Mouse (Mus musculus) retina, embryonic 14.5 days (tissue): ENCODE results near the gene Ccr9.
"Not testable (repeated sequence)": the region's sequence is repeated elsewhere in the genome, so short reads cannot be mapped to it uniquely, and the experiment has no call there.

Source experiments
- DNase-seq: peaks from one replicate; pipeline ENCODE4 v3.0.0-alpha.2; 2015; ENCODE audit warnings: low spot score

The Ccr9 gene

DNA sequence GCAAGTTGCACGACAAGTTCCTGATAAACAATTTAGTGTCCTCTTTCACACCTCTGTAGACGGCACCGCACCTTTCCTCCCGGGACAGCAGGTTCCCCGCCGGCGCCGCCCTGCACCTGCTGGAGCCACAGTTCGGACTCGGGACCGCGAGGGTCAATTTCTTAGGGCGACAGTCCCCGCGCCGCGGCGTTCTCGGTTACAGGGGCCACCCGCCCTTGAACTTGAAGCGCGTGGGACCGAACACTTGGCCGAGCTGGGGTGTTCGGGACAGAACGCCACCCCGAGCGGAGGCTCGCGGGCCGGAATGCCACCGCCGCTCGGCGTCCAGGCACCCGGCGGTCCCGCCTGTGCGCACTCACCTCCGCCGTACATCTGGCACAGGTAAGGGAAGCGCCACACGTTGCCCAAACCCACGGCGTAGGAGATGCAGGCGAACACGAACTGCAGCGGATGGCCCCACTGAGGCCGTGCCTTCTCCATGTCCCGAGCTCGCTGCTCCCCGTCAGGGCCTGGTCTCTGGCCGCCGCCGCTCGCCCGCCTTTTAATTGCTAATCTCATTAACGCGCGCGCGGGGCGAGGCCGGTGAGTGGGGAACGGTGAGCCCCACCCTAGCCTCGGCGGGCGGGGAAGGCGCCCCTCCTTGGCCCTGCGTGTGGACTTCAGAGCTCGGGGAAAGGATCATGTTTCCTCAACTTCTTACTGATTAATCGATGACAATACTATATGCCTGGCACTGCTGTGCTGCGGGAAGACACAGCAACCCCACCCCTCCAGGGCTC is at the start of gene Ccr9, which contains the start of gene Slc6a20a:
TSS of gene Ccr9 (plus strand) at position 113 of the 779 bp plus-strand sequence.
TSS of gene Slc6a20a (minus strand) at position 559 of the 779 bp plus-strand sequence.
- peak; percentile 37 for DNase-seq

DNA sequence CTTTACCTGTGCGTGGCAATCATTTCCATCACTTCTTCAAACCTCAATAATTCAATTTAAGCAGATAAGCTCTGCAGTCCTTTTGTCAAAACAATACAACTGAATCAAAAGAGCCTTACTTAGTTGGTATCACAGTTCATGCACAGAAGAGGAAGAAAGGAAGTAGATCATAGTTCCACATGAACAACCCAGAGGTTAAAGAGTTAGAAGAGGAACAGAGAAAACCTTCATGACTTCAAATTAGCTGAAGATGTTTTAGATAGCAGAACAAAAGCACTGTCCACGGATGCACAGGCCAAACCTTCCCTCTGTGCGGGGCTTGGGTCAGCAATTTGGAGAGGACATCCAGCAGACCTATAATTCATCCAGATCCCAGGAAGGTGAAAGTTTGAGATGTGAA is 46.6 kb upstream of the Ccr9 start:
- no peak for DNase-seq

DNA sequence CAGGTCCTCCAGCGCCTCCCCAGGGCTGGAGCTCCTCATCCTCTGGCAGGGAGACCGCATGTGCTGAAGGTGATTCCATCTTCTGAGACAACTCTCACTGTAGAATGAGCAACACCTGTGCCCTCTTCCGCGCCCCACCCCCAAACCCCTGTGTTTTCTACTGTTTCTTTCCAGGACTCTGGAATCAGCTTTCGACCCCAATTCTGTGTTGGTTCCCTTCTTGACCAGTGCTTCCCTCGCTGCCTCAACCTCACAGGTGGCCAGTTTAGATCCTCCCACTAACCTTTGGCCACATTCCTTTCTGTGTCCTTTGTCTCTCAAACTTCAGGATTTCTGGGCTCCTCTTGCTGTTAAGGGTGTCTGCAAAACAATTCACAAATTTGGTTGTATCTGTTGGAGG is 46.0 kb upstream of the Ccr9 start, which contains the start of gene Slc6a20b:
TSS of gene Slc6a20b (minus strand) at position 285 of the 400 bp plus-strand sequence.
- no peak for DNase-seq

GRCm38 (mm10) chr9:123632993-123633392 is 45.2 kb upstream of the Ccr9 start:
- DNase-seq, result no peak

- no peak for DNase-seq
These were observed 41.5 kb upstream of the Ccr9 start for GRCm38 (mm10) chr9:123636771-123637170.

- no peak for DNase-seq
These were observed 40.0 kb upstream of the Ccr9 start for GRCm38 (mm10) chr9:123638231-123638630.

- peak; percentile 67 for DNase-seq
These were observed 39.6 kb upstream of the Ccr9 start for GRCm38 (mm10) chr9:123638668-123639089.

GRCm38 (mm10) chr9:123640106-123640505 is 38.1 kb upstream of the Ccr9 start:
- no peak for DNase-seq

GRCm38 (mm10) chr9:123649785-123650511 is 28.3 kb upstream of the Ccr9 start:
- DNase-seq, result no peak

- no peak for DNase-seq
These were observed 26.9 kb upstream of the Ccr9 start for GRCm38 (mm10) chr9:123651369-123651768.

DNA sequence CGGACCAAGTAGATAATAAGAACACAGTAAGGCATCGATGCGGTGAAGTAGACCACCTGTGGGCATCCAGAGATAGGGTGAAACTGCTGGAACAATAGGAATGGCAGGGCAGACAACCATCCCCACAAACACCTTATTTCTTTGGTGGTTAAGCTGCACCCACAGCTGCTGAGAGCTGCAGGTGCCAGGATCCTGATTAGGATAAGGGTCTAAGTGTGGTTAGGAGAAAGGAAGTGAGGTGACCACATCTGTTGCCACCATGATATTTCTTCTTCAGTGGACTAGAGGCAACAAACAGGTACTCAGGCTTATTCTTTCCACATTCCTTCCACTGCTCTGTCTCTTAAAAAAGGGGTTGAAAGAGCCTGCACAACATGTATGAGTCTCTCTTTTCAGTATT is 20.8 kb upstream of the Ccr9 start:
- no peak for DNase-seq

DNA sequence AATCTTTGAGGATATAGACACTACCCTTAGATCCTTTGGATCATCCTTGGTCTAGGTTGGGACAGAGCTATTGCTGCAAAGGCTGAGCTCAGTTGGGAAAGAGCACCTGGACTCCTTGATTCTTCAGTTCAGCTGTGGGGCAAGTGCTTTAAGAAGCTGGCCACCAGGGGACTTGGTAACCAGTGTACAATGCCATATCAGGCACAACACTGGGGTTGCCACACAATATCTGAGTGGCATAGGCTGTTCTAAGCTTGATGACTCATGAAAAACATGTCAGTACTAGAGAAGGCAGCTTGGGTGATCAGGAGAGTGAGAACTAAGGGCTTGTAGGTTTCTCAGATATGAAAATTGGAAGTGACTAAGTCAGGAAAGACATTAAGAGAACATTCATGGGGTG is 19.3 kb upstream of the Ccr9 start:
- DNase-seq, result no peak

DNA sequence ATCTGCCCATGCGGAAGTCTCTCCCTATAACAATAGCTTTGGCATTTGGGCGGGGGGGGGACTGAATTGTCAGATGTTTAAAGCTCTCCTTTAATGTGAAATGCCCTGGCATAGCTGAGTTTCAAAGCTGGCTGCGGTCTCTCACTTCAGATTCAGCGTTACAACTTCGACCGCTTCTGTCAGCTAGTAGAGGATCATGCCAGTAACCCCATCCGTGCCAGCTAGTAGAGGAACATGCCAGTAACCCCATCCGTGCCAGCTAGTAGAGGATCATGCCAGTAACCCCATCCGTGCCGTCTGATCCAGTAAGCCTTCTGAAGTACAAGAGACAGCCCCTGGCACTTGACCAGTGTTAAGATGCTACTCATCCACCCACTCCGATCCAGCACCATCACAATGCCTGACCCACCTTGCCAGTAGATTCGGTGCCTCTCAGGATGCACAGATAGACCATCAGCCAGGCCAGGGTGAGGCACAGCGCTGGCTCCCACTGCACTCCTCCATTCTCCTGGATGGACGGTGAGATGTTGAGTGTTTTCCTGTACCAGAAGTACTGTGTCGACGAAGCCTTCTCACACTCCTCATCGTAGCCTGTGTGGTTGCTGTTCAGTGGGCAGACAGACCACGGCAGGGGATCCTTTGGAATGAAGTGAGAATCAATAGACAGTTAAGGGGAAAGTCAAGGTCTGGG is 18.1 kb upstream of the Ccr9 start:
- DNase-seq, result not testable (repeated sequence)

- DNase-seq, result peak; percentile 69
These were observed 12.6 kb upstream of the Ccr9 start for GRCm38 (mm10) chr9:123665645-123666044.

GRCm38 (mm10) chr9:123679198-123679597 is 959 bp downstream of the Ccr9 start:
- DNase-seq, result no peak

GRCm38 (mm10) chr9:123683704-123684103 is 5.5 kb downstream of the Ccr9 start:
- DNase-seq, result no peak

GRCm38 (mm10) chr9:123686206-123686605 is 8.0 kb downstream of the Ccr9 start:
- no peak for DNase-seq

- DNase-seq, result no peak
These were observed 10.0 kb downstream of the Ccr9 start for GRCm38 (mm10) chr9:123688227-123688626.

DNA sequence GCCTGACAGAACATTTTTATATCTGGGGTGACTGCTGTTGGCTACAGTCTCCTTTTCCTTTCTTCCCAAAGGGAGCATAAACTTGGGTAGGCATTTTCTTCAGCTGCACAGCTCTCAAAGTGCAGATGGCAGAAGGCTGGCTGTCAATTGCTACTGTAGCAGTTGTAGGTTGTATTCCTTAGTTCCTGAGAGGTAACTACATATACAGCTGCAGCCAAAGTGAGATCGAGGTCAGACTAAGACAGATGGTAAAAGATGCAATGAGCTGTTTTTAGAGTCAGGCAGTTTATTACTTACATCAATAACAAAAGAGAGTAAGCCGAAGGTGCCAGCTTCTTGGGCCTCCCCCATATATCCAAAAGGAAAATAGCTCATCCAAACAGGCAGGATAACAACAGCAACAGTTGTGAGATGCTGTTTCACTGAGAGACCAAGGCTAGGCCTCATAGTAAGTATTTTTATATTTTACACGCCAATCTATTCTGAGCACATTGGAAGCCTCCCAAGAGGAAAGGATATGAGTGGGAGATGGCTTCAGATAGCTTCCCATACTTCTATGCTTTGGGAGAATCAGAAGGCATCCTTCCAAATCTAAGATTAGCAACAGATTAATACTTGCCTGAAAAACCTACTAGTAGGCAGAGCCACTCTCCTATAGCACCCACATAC is 17.5 kb downstream of the Ccr9 start:
- DNase-seq, result no peak

DNA sequence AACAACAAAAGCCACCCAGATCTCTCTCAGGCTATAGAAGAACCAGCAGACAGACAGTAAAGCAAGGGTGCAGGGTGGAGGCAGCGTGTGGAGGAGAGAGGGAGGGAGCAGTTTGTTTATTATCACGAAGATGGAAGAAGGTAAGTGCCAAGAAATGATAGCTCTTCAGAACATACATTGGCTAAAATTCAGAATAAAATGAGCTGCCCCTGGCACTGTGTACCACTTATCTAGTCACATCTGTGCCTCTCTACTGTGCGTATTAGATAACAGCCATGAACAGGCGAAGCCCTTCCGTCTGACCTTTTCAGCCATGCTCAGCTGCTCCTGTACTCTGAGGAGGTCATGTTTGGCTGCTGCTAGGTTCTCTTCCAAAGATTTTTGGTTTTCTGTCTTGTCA is 23.6 kb downstream of the Ccr9 start:
- no peak for DNase-seq

DNA sequence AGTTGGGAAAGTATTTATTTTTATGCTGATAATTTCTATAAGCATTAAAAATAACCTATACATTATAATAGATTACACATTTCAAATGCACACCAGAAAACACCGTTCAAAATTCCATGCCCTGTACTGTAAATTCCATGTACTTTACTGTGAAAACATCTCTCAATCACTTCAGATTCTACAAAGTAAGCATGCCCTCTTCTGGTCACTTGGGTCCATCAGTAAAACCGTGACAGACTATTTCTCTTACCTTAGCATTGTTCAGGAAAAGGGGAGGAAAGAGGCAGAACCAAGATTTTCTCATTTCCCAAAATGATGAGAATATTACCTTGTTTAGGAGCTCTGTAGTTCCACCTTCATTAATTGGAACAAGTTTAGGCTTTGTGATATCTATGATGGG is 31.0 kb downstream of the Ccr9 start:
- no peak for DNase-seq

- DNase-seq, result no peak
These were observed 34.9 kb downstream of the Ccr9 start for GRCm38 (mm10) chr9:123713111-123713510.
